Mouse (Mus musculus) T-helper 2 cell (primary cell): Measurements from ENCODE around the gene Hs3st1.
"Not testable (repeated sequence)": the region's sequence is repeated elsewhere in the genome, so short reads cannot be mapped to it uniquely, and the experiment has no call there.

ENCODE experiments used
- in situ Hi-C: fragments of 300-600 bp; cut with MboI, MseI; formaldehyde crosslinking; loops from one replicate; pipeline ENCODE4 v1.15.1; 2025; ENCODE audit warnings: high pct_unique_total_duplicates

Hs3st1 gene

DNA sequence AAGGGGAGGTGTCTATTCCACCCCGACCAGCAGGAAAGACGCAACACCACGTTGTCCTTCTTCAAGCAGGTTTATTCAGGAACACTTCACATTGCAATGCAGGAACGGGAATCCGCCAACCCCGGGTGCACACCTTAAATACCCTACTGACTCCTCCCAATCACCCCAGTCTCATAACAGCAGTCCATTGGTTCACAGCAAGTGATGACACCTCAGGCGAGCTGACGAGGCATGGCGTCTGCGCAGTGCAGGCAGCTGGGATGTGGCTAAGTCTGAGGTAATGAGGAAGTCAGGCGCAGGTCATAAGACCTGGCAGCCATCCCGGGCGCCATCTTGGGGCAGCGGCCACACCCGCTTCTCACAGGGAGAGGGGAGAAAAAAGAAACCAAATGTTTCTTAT lies at the start of gene Hs3st1:
Gene Hs3st1, minus strand, starts transcription at position 101 of the 400 bp plus-strand sequence.
- in situ Hi-C loops = not testable (repeated sequence)

GRCm38 (mm10) chr5:39804663-39805062 lies 49.4 kb upstream of the Hs3st1 start:
- in situ Hi-C loops = no loop called here

DNA sequence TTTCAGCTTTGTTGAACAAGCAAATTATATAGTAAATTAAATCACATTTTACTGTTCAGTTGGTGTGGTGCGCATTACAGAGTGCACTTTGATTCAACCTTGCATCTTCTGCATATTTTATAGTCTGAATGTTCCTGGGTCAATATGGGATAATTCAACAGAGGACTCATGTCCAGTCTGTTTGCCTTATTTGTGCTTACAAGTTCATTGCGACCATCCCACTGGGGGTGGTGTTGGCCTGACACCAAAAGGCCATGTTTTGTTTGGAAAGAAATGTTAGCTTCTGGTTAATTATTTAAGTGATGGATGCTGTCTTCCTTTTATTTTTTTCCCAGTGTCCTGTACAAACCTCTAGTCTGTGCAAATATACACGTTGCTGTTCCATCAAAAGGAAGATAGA lies 48.7 kb upstream of the Hs3st1 start:
- in situ Hi-C loops = no loop called here

GRCm38 (mm10) chr5:39803457-39803856 lies 48.2 kb upstream of the Hs3st1 start:
- in situ Hi-C loops = no loop called here

- in situ Hi-C loops = no loop called here
Measured at GRCm38 (mm10) chr5:39802110-39802509, 46.8 kb upstream of the Hs3st1 start.

GRCm38 (mm10) chr5:39777094-39777710 lies 21.9 kb upstream of the Hs3st1 start:
- in situ Hi-C loops = no loop called here

DNA sequence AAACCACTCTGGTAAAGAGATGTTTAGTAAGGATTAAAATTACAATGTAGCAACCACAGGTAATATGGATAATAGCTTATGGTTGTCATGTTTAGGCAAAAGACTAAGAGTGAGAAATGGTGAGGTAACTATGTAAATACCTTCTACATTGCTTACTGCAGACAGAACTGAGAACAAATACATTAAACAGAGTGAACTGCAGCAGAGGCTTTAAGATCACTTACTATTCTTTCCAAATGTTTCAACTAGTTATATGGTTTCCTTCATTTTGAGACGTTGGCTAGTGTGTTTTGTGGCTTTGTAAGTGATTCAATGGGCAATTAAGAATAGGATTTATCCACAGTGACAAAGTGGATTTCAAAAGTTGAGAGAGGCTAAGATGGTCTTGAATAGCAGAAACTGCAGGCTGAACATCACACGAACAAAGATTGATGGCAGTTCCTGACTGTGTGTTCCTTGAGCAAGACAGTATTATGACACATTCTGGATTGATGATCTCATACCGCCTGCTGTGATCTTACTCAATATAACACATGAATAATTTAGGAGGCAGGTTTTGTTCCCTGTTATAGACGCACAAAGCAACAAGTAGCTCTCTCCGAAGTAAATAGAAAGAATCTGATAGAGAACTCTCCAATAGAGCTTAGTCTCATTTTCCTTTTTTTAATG lies 16.5 kb upstream of the Hs3st1 start:
- in situ Hi-C loops = no loop called here

- in situ Hi-C loops = no loop called here
Measured at GRCm38 (mm10) chr5:39761682-39762456, 6.6 kb upstream of the Hs3st1 start.

DNA sequence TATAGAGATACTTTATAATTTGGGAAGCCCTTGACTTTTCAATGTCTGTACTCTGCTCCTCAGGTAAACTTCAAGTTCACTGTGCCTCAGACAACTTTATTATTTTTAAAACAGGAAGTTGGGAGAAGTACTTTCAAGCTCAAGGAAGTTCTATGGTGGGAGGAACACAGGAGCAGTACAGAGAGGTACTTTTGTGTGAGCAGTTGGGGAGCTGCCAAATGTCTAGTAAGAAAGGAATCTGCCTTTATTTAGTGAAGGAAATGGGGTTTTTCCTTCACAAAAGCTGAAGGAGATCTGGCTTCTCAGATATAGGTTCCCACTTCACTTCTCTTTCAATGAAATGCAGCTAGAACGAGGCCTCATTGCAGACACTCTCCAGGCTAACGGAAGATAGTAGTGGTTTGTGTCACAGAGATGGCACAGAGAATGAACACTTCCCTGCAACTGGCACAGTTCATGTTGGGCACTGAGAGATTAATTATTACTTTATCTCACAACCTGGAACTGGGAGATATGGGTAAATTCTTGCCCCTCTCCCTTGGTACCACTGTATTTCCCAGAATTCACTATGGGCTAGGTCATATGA lies 3.7 kb upstream of the Hs3st1 start:
- in situ Hi-C loops = no loop called here

DNA sequence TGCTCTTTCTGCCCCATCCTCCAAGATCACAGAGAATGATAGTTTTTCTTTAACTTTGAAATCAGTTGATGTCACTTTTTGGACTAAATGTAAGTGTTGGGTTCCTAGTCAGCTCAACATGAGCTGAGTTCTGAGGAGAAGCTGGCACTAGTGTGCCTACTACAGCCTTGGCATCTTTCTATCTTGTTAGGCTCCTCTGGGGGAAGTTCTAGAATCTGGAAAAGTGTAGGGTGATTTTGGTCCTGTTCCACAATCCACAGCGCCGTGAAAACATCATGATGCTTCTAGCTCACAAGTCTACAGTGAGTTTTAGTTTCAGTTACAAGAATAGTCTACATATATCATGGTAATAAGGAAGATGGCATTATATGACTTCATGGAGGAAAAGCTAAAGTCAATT lies 18.4 kb downstream of the Hs3st1 start:
- in situ Hi-C loops = no loop called here

DNA sequence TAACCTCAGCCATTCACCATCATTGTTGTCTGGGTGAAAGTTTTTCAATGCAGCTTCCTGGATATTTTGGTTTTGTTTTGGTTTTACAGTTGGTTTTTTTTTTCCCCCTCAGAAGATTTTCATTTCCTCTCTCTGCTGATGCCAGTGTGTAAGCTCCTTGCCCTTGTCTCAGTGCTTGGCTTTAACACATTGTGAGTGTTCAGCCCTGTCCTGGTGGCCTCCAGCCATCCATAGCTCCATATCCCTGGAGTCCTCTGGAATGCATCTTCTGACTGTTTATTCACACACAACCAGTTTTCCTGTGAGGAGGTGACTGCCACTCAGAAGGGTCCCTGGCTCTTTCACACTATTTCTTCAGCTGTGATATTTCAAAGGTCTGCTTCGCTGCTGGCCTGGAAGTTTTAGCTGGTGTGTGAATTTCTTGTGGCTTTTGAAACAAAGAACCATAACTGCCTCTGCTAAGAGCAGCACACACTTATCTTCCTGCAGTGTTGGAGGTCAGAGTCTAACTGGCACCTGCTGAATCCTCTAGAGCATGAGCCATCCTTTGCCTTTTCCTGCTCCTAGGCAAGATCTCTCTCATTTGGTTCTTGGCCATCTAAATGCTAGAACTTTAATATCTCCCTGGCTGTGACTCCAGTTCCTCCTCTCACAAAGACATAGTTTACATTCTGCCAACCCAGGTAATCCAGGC lies 21.4 kb downstream of the Hs3st1 start:
- in situ Hi-C loops = no loop called here

DNA sequence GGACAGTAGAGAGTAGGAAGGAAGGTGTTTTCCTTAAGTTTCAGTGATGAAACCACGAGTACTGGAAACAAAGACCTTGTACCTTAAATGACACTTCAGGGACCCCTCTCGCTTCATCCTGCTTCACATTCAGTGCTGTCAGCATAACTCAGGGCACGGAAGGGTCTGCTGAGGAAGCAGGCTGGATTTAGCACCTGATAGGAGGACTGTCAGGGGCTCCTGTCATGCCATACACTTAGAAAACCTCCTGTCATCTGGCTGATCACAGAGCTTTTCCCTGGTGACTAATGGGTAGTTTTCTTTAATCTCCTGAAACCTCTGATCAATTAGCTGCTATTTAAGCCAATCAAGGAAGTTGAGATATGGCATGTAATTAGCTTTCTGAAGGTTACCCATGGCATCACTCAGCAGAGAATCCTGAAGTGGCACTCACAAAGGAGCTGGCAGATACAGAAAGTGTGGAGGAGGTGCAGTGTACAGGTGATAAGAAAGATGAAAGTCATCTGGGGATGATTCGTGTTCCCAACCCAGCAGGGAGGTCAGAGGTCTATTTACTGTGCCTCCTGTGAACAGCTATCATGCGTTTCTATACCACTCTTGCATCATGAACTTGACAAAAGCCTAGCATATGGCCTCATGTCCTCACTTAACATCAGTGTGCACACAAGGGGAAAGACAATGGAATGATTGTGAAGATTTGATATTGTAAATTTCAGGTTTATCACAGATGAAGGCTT lies 22.1 kb downstream of the Hs3st1 start:
- in situ Hi-C loops = no loop called here

DNA sequence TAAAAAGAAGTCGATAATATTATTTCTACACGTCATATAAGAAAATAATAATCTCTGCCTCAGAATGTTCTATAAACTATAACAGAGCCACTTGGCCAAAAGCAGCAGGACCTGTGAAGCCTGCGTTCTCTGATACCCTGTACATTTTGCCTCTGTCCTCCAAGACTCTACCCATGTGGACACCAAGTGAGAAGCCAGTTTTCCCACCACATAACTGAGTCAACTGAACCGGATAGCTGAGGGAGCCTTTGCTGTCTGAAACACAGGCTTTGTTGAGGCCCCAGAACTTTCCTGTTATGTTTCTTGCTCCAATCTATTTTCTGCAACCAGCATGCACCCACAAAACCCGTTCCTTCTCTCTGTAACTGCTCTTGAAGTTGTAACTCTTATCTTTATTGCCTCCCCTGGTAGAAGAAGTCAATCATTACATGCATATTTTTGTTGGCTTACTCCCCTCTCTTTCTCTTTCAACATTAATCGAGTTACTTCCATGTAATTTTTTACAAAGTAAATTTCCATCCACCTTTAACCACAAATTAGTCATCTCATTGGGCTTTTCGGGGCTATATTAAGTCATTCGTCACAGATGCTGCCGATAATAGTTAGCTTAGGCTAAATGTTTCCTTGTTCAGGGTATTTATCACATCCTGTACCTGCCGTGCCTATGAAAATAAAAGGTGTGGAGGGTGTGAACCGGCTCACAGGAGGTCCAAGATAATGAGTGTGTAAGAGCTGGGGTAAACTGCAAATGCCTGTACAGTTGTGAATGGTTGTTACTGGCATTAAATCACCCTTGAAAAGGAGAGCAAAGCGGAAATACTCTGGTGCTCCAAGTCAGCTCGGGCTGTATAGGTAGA lies 39.4 kb downstream of the Hs3st1 start:
- in situ Hi-C loops = no loop called here

- in situ Hi-C loops = no loop called here
Measured at GRCm38 (mm10) chr5:39715193-39715592, 40.1 kb downstream of the Hs3st1 start.

- in situ Hi-C loops = no loop called here
Measured at GRCm38 (mm10) chr5:39705539-39705938, 49.7 kb downstream of the Hs3st1 start.

DNA sequence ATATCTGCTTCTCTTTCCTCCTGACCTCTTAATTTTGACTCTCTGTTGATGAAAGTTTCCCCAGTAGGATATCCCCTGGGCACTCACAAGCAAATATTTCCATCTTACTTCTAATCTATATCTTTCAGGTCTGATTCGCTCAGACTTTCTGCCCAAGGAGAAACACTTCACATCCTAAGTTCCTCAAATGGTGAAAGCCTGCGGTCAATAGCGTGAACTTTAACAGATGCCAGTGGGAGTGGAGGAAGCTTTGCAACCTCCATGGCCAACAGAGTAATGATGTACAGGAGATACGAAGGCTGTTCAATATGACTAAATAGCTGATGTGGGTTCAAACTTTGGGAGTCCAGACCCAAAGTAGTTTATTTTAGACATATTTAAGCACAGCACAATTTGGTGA lies 94.4 kb downstream of the Hs3st1 start:
- in situ Hi-C loops = no loop called here

GRCm38 (mm10) chr5:39659417-39659816 lies 95.9 kb downstream of the Hs3st1 start:
- in situ Hi-C loops = no loop called here

DNA sequence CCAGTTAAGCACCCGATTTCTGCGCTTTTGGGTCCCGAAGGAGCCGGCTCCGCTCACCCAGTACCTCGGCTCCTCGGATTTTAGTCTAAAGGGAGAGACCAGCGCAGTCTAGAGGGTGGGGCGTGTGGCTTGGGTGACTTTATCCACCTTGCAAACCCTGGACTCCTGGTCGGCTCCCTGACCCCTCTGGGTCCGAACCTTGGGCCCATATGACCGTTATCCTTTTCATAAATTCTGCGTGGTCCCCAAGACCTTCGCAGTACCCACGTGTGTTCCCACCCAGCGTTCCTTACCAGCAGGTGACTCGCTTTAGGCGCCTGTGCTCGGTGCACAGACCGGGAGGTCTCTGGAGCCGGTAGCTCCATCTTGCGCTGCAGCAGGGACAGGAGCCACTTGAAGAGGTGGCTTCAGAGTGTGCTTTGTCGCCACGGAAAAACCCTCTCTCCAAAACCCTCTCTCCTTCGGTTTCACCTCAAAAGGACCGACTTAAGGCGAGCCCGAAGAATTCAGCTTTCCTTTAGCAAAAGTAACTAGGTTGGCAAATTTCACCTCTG lies 110.4 kb downstream of the Hs3st1 start:
- in situ Hi-C loops = no loop called here

GRCm38 (mm10) chr5:39643924-39644826 lies 111.1 kb downstream of the Hs3st1 start:
- in situ Hi-C loops = no loop called here
